In the genomic region with DNA sequence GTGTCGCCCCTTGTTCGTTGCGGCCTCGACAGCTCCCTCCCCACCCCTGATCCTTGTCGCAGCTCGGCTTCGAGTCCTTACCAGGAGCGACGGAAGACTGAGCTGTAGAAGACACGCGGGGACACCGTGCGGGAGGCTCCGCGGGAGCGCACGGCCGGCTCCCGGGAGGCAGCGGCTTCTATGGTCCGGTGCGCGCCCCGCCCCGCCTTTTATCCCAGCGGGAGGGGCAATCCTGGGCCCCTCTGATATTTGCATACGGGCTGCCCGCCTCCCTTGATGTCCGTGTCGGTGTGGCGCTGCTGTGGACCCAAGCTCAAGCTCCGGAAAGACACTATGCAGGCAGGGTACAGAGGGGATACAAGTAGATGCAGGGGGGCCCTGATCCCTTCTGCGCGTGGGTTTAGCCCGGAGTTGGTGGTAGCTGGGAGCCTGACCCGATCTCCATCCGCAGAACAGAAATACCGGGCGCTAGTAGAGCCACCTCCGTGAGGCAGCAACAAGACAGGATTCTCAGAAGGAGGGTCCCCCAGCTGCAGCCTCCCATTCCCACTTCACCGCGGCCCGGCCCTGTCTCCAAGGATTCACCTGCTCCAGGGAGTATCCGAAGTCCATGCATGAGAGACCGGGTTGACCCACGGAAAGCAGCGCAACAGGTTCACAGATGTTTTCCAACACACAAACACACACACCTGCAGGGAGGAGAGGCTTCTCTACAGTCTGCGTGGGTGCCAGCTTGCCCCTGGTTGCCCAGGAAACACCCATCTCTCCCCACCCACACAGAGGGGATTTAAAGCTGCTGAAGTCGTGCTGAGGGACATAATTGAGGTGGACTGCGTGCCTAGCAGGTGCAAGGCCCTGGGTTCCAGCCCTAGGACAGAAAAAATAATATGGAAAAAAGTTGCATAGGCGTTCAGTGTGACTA, we compare ENCODE assay signal across 8 mouse cellular contexts. TPM values are rescaled to one million over a fixed set of nuclear protein-coding genes. Genes with fewer than 3 reads are reported as not detected.
DNase-seq lines count a peak whose midpoint lies in the region; ATAC-seq lines count a peak whose summit lies in the region.

No protein-coding gene starts in this region.

- no peaks in the 10 kb centered on the region for H3K36me3 ChIP-seq in limb, embryonic 11.5 days (ENCODE audit: control insufficient read depth, insufficient read depth, low read length)
- H3K36me3 ChIP-seq in midbrain, embryonic 13.5 days = no peaks in the 10 kb centered on the region

- peak overlapping the region; percentile 40; the same call in 1 of the 2 replicates for H3K9ac ChIP-seq in limb, embryonic 11.5 days (ENCODE audit: low read length)
- H3K9ac ChIP-seq in midbrain, embryonic 13.5 days (replicated peaks) = peak overlapping the region; percentile 47

- peak overlapping the region; percentile 50 for H3K4me3 ChIP-seq in brown adipose tissue, adult 24 weeks (ENCODE audit: insufficient read depth, low read depth, low read length)
- H3K4me3 ChIP-seq in limb, embryonic 11.5 days (ENCODE audit: low read depth, low read length) = peak overlapping the region; percentile 37
- H3K4me3 ChIP-seq in midbrain, embryonic 13.5 days (replicated peaks) = peak overlapping the region; percentile 48

- peak overlapping the region; percentile 76 for H3K4me2 ChIP-seq in limb, embryonic 11.5 days (ENCODE audit: low read depth, severe bottlenecking)
- peak overlapping the region; percentile 79 for H3K4me2 ChIP-seq in midbrain, embryonic 13.5 days (replicated peaks)

- WGBS in limb, embryonic 11.5 days = 4% methylated on average over 45 of the region's 51 CpGs
- WGBS in midbrain, embryonic 13.5 days = 2% methylated on average over 51 of the region's 51 CpGs

- H3K4me1 ChIP-seq in brown adipose tissue, adult 24 weeks (ENCODE audit: control insufficient read depth, insufficient read depth, insufficient read length, low read length) = no peaks in the 10 kb centered on the region
- peaks cover 4% of the 10 kb centered on the region; the same call in 1 of the 2 replicates for H3K4me1 ChIP-seq in limb, embryonic 11.5 days (ENCODE audit: control insufficient read depth, insufficient read depth, low read length)
- peaks cover 14% of the 10 kb centered on the region for H3K4me1 ChIP-seq in midbrain, embryonic 13.5 days (replicated peaks)

- H3K9me3 ChIP-seq in limb, embryonic 11.5 days (ENCODE audit: control insufficient read depth, low read length) = no peaks in the 10 kb centered on the region
- H3K9me3 ChIP-seq in midbrain, embryonic 13.5 days = no peaks in the 10 kb centered on the region

- DNase-seq in spleen, adult 18-20 months = peak; percentile 13 to 33
- DNase-seq in spleen, postnatal 4 days (ENCODE audit: low spot score in 2 of 2) = no peak
- peak; percentile 48 for DNase-seq in limb, embryonic 11.5 days (ENCODE audit: low spot score)
- no peak for DNase-seq in MN1 (ENCODE audit: low spot score)
- DNase-seq in testis, postnatal 14 days (ENCODE audit: low spot score) = no peak

- peak; percentile 46 to 49; a peak in 3 of 4 replicates for ATAC-seq in hematopoietic stem cell, adult 5-6 weeks (replicated peaks in 1 of 2; ENCODE audit: insufficient read depth in 1 of 2, low FRiP score in 2 of 2, low TSS enrichment in 1 of 2, low read depth in 1 of 2, poor library complexity in 2 of 2, severe bottlenecking in 2 of 2)
- ATAC-seq in limb, embryonic 11.5 days (ENCODE audit: insufficient number of reproducible peaks, low FRiP score, low TSS enrichment, low read depth) = 0 out of 2 replicates have a peak, but pooled peaks have one; percentile 21
- peak; percentile 77 for ATAC-seq in midbrain, embryonic 13.5 days

- H3K27ac ChIP-seq in brown adipose tissue, adult 24 weeks (replicated peaks; ENCODE audit: low read depth, low read length) = no peak overlapping the region
- H3K27ac ChIP-seq in limb, embryonic 11.5 days (replicated peaks; ENCODE audit: low read depth, low read length) = no peak overlapping the region
- H3K27ac ChIP-seq in midbrain, embryonic 13.5 days = no peak overlapping the region

- H3K27me3 ChIP-seq in limb, embryonic 11.5 days (ENCODE audit: control insufficient read depth, insufficient read depth, low read length) = peaks cover 31% of the 10 kb centered on the region
- H3K27me3 ChIP-seq in midbrain, embryonic 13.5 days = peaks cover 37% of the 10 kb centered on the region

RNA-seq across cellular contexts. Expression of a gene that starts 4.3 kb away (rescaled TPM):
- polyA plus RNA-seq in brown adipose tissue, adult 24 weeks (2012; ENCODE audit: insufficient read depth, insufficient read length, missing spikeins) = not detected in 2 replicates
- total RNA-seq in hematopoietic stem cell, adult 5-6 weeks (2017) = not detected in 2 replicates
- 0.23 and 0.58 TPM in 2 replicates for polyA plus RNA-seq in limb, embryonic 11.5 days (2014; fragmentation: Nextera tagmentation; extraction: Ambion mirVana)
- polyA plus RNA-seq in midbrain, embryonic 13.5 days (2015; fragmentation: Nextera tagmentation; extraction: Ambion mirVana) = 0.36 and 0.62 TPM in 2 replicates

RNA-seq across cellular contexts. Expression of a gene that starts 23.4 kb away (rescaled TPM):
- polyA plus RNA-seq in brown adipose tissue, adult 24 weeks (2012; ENCODE audit: insufficient read depth, insufficient read length, missing spikeins) = 6.0 and 6.4 TPM in 2 replicates
- 8.7 and 13.2 TPM in 2 replicates for total RNA-seq in hematopoietic stem cell, adult 5-6 weeks (2017)
- polyA plus RNA-seq in limb, embryonic 11.5 days (2014; fragmentation: Nextera tagmentation; extraction: Ambion mirVana) = 35.4 and 39.2 TPM in 2 replicates
- polyA plus RNA-seq in midbrain, embryonic 13.5 days (2015; fragmentation: Nextera tagmentation; extraction: Ambion mirVana) = 24.5 and 24.6 TPM in 2 replicates

RNA-seq across cellular contexts. Expression of a gene that starts 58.5 kb away (rescaled TPM):
- polyA plus RNA-seq in brown adipose tissue, adult 24 weeks (2012; ENCODE audit: insufficient read depth, insufficient read length, missing spikeins) = 65.9 and 83.5 TPM in 2 replicates
- 215 and 321 TPM in 2 replicates for total RNA-seq in hematopoietic stem cell, adult 5-6 weeks (2017)
- polyA plus RNA-seq in limb, embryonic 11.5 days (2014; fragmentation: Nextera tagmentation; extraction: Ambion mirVana) = 604 and 618 TPM in 2 replicates
- 317 and 327 TPM in 2 replicates for polyA plus RNA-seq in midbrain, embryonic 13.5 days (2015; fragmentation: Nextera tagmentation; extraction: Ambion mirVana)

Comparison
In these comparisons a context has a peak if more than half of its experiments do, and no peak if none do; other contexts are left out.
1. DNase-seq: peak in spleen, adult 18-20 months (2 of 2) and limb, embryonic 11.5 days (single experiment); none in spleen, postnatal 4 days (0 of 2), MN1 (single experiment) and testis, postnatal 14 days (single experiment).
2. ATAC-seq: peak in every context shown above with its lines; median percentile 77 in midbrain, embryonic 13.5 days; 48 in hematopoietic stem cell, adult 5-6 weeks; 21 in limb, embryonic 11.5 days.
3. Peak in every context shown above with its lines, with median percentiles within 50 percentile points of each other: H3K4me3 ChIP-seq.